Mouse (Mus musculus) C3H10T1/2 (cell line): Measurements from ENCODE around the gene Tas2r114. TPM values are rescaled to one million over a fixed set of nuclear protein-coding genes. Genes with fewer than 3 reads are reported as not detected.

ENCODE experiments used
- polyA plus RNA-seq, 2 experiments: library from polyadenylated mRNA; unstranded; fragments of >200 nt; fragmentation: generic; extraction: Trizol; gene quantifications; one replicate each; pipeline ENCODE4 v1.2.1; 2012; ENCODE audit warnings: missing spikeins in 2 of 2

The Tas2r114 gene
- polyA plus RNA-seq, result not detected

GRCm38 (mm10) chr6:131689963-131690362 is at the start of gene Tas2r114:
Gene Tas2r114, minus strand, starts transcription at chr6:131690063.

GRCm38 (mm10) chr6:131687395-131687794 is 2.5 kb downstream of the Tas2r114 start, which contains the start of gene Tas2r105:
Gene Tas2r105, minus strand, starts transcription at chr6:131687495.

GRCm38 (mm10) chr6:131685644-131686043 is 4.2 kb downstream of the Tas2r114 start, which contains the start of gene Tas2r104:
Gene Tas2r104, minus strand, starts transcription at chr6:131685744.

GRCm38 (mm10) chr6:131678786-131679185 is 11.1 kb downstream of the Tas2r114 start, which contains the start of gene Tas2r106:
Gene Tas2r106, minus strand, starts transcription at chr6:131678886.

GRCm38 (mm10) chr6:131660049-131660448 is 29.8 kb downstream of the Tas2r114 start, which contains the start of gene Tas2r107:
Gene Tas2r107, minus strand, starts transcription at chr6:131660149.

Other genes with a start within 250 kb of the Tas2r114 start
- not detected for gene 5430401F13Rik, start 203.7 kb downstream of the Tas2r114 start, polyA plus RNA-seq
- not detected for gene Gm6619, start 203.7 kb downstream of the Tas2r114 start, polyA plus RNA-seq
- not detected for gene Tas2r130, start 59.2 kb downstream of the Tas2r114 start, polyA plus RNA-seq
- not detected for gene Tas2r107, start 29.9 kb downstream of the Tas2r114 start, polyA plus RNA-seq
- not detected for gene Tas2r106, start 11.2 kb downstream of the Tas2r114 start, polyA plus RNA-seq
- not detected for gene Tas2r104, start 4.3 kb downstream of the Tas2r114 start, polyA plus RNA-seq
- not detected for gene Tas2r105, start 2.6 kb downstream of the Tas2r114 start, polyA plus RNA-seq